Mouse (Mus musculus): Measurements from ENCODE around the gene 5031439G07Rik. TPM values are rescaled to one million over a fixed set of nuclear protein-coding genes. Genes with fewer than 3 reads are reported as not detected.

The 5031439G07Rik gene
- polyA plus RNA-seq, 1 experiment from 2014 or later = 3.6 TPM

- no peak for ATAC-seq
- 47% methylated on average over 7 of the region's 7 CpGs for WGBS (ENCODE audit: insufficient replicate concordance)
Observed at GRCm38 (mm10) chr15:84965575-84966360, 22.6 kb downstream of the 5031439G07Rik start.

GRCm38 (mm10) chr15:84964771-84965170, 23.6 kb downstream of the 5031439G07Rik start:
- 24% methylated on average over 5 of the region's 5 CpGs for WGBS (ENCODE audit: insufficient replicate concordance)
- Histone ChIP-seq H3K36me3 (no peaks in the 10 kb centered on the region), H3K4me2 (no peak overlapping the region), H3K4me3 (no peak overlapping the region), H3K27ac (no peak overlapping the region), H3K27me3 (replicated peaks) (no peaks in the 10 kb centered on the region), H3K4me1 (peaks cover 3% of the 10 kb centered on the region; the same call in 1 of the 2 replicates), H3K9ac (no peak overlapping the region), H3K9me3 (replicated peaks) (no peaks in the 10 kb centered on the region)
- ATAC-seq = no peak

More at GRCm38 (mm10) chr15:84965575-84966360, 22.6 kb downstream of the 5031439G07Rik start:
- Histone ChIP-seq H3K4me1 (peaks cover 1% of the 10 kb centered on the region; the same call in 1 of the 2 replicates), H3K27ac (no peak overlapping the region), H3K27me3 (replicated peaks) (no peaks in the 10 kb centered on the region), H3K36me3 (no peaks in the 10 kb centered on the region), H3K4me2 (no peak overlapping the region), H3K9ac (no peak overlapping the region), H3K4me3 (no peak overlapping the region), H3K9me3 (replicated peaks) (no peaks in the 10 kb centered on the region)

DNA sequence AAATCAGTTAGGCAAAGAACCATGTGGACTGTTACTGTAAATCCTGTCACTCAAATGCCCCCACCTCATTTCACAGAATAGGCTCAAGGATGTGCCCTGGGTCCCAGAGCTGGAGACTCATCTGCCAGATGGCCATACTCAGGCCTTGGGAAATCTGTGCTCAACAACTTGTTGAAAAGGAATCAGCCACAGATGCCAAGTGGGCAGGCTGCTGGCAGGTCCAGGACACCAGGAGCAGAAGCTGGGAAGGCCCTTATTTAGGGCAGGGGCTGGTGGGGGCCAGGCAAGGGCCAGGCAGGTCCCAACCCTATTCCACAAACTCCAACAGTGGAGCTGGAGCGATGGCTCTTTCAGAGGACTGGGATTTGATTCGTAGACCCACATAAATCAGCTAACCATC, 25.8 kb downstream of the 5031439G07Rik start:
- H3K36me3 ChIP-seq = no peaks in the 10 kb centered on the region
- H3K4me1 ChIP-seq = peaks cover 3% of the 10 kb centered on the region; the same call in 1 of the 2 replicates
- H3K9ac ChIP-seq = no peak overlapping the region
- no peak overlapping the region for H3K27ac ChIP-seq
- no peaks in the 10 kb centered on the region for H3K27me3 ChIP-seq (replicated peaks)
- no peak overlapping the region for H3K4me3 ChIP-seq
- 65% methylated on average over 2 of the region's 2 CpGs for WGBS (ENCODE audit: insufficient replicate concordance)
- H3K9me3 ChIP-seq (replicated peaks) = no peaks in the 10 kb centered on the region
- H3K4me2 ChIP-seq = no peak overlapping the region
- no peak for ATAC-seq

GRCm38 (mm10) chr15:84960692-84961091, 27.7 kb downstream of the 5031439G07Rik start:
- WGBS (ENCODE audit: insufficient replicate concordance) = 35% methylated on average over 8 of the region's 8 CpGs
- H3K4me1 ChIP-seq = 0 out of 2 replicates have a peak, but pooled peaks cover 3% of the 10 kb centered on the region
- H3K27ac ChIP-seq = no peak overlapping the region
- no peak overlapping the region for H3K4me2 ChIP-seq
- H3K36me3 ChIP-seq = no peaks in the 10 kb centered on the region
- H3K9ac ChIP-seq = no peak overlapping the region
- no peak overlapping the region for H3K4me3 ChIP-seq
- no peak for ATAC-seq
- no peaks in the 10 kb centered on the region for H3K9me3 ChIP-seq (replicated peaks)
- no peaks in the 10 kb centered on the region for H3K27me3 ChIP-seq (replicated peaks)

DNA sequence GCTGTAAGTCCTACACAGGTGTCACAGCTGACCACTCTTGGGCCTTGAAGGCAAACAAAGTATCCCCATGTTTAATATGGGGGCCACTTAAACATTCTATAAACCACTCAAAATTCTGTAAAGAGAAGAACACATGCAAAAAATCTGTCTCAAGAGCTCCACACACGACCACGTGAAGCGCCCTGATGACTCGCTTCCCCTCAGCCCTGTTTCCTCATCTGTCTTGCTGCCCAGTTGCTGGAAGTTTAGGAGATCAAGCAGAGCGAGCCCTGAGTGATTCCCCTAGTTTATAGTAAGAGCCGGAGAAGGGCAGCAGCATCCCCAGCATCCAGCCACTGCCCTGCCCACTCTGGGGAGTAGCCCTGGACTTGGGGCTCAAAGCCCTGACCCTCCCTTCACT, 28.5 kb downstream of the 5031439G07Rik start:
- H3K9ac ChIP-seq = no peak overlapping the region
- ATAC-seq = no peak
- 61% methylated on average over 6 of the region's 6 CpGs for WGBS (ENCODE audit: insufficient replicate concordance)
- H3K4me1 ChIP-seq = 0 out of 2 replicates have a peak, but pooled peaks cover 3% of the 10 kb centered on the region
- no peaks in the 10 kb centered on the region for H3K9me3 ChIP-seq (replicated peaks)
- no peak overlapping the region for H3K27ac ChIP-seq
- H3K36me3 ChIP-seq = no peaks in the 10 kb centered on the region
- H3K27me3 ChIP-seq (replicated peaks) = no peaks in the 10 kb centered on the region
- no peak overlapping the region for H3K4me2 ChIP-seq
- H3K4me3 ChIP-seq = no peak overlapping the region

GRCm38 (mm10) chr15:84958331-84958730, 30.0 kb downstream of the 5031439G07Rik start:
- 73% methylated on average over 3 of the region's 3 CpGs for WGBS (ENCODE audit: insufficient replicate concordance)
- H3K27me3 ChIP-seq (replicated peaks) = no peaks in the 10 kb centered on the region
- H3K27ac ChIP-seq = no peak overlapping the region
- H3K4me1 ChIP-seq = 0 out of 2 replicates have a peak, but pooled peaks cover 3% of the 10 kb centered on the region
- no peaks in the 10 kb centered on the region for H3K36me3 ChIP-seq
- H3K4me2 ChIP-seq = no peak overlapping the region
- no peaks in the 10 kb centered on the region for H3K9me3 ChIP-seq (replicated peaks)
- no peak for ATAC-seq
- no peak overlapping the region for H3K4me3 ChIP-seq
- no peak overlapping the region for H3K9ac ChIP-seq

DNA sequence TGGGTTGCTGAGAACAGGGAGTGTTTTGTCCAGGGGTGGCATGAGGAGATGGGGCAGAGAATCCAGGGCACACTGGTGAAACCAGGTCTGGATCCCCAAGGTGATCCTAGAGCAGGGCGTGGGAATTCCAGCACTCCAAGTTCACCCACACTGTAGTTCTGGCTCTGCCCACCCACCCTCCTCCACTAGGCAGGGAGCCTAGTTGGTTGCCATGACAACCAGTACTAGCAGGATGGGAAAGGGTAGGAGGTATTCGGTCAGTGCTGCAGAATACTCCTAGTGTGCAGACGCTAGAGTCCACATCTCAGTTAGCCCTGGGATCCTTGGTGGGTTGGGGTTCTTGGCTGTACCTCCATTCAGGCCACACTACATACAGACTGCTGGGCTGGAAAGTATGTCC, 30.5 kb downstream of the 5031439G07Rik start:
- no peak for ATAC-seq
- Histone ChIP-seq H3K4me2 (no peak overlapping the region), H3K9me3 (replicated peaks) (no peaks in the 10 kb centered on the region), H3K4me1 (0 out of 2 replicates have a peak, but pooled peaks cover 3% of the 10 kb centered on the region), H3K4me3 (no peak overlapping the region), H3K9ac (no peak overlapping the region), H3K27ac (no peak overlapping the region), H3K27me3 (replicated peaks) (no peaks in the 10 kb centered on the region), H3K36me3 (peaks cover 4% of the 10 kb centered on the region; the same call in 1 of the 2 replicates)
- WGBS (ENCODE audit: insufficient replicate concordance) = 53% methylated on average over 3 of the region's 3 CpGs

DNA sequence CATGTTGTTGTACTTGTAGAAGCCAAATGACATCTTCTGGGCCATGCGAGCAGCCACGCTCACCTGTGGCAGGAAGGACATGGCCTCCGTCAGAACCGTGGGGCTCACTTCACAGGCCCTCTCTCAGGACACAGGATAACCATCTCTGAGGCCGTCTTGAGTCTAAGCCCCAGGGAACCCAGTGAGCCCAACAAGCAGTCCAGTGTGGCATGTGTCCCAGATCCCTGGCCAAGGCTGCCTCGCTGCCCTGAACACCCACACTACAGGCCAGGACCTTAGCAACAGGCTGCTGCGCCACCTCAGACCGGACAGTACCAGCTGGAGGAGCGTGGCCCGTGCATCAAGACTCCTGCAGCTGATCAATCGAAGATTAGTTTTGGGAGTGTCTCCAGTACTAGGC, 35.1 kb downstream of the 5031439G07Rik start:
- WGBS (ENCODE audit: insufficient replicate concordance) = 82% methylated on average over 11 of the region's 11 CpGs
- Histone ChIP-seq H3K4me2 (no peak overlapping the region), H3K9me3 (replicated peaks) (no peaks in the 10 kb centered on the region), H3K4me1 (no peaks in the 10 kb centered on the region), H3K4me3 (no peak overlapping the region), H3K9ac (no peak overlapping the region), H3K27ac (no peak overlapping the region), H3K36me3 (peaks cover 23% of the 10 kb centered on the region; the same call in 1 of the 2 replicates), H3K27me3 (replicated peaks) (no peaks in the 10 kb centered on the region)
- ATAC-seq = no peak

GRCm38 (mm10) chr15:84950053-84950452, 38.3 kb downstream of the 5031439G07Rik start:
- 77% methylated on average over 4 of the region's 4 CpGs for WGBS (ENCODE audit: insufficient replicate concordance)
- no peak overlapping the region for H3K9ac ChIP-seq
- no peak overlapping the region for H3K4me3 ChIP-seq
- H3K4me1 ChIP-seq = no peaks in the 10 kb centered on the region
- H3K27ac ChIP-seq = no peak overlapping the region
- H3K27me3 ChIP-seq (replicated peaks) = no peaks in the 10 kb centered on the region
- H3K36me3 ChIP-seq = peaks cover 23% of the 10 kb centered on the region; the same call in 1 of the 2 replicates
- no peak for ATAC-seq
- no peaks in the 10 kb centered on the region for H3K9me3 ChIP-seq (replicated peaks)
- no peak overlapping the region for H3K4me2 ChIP-seq

- H3K36me3 ChIP-seq = peaks cover 23% of the 10 kb centered on the region; the same call in 1 of the 2 replicates
Observed at GRCm38 (mm10) chr15:84948990-84949389, 39.4 kb downstream of the 5031439G07Rik start.

GRCm38 (mm10) chr15:84944319-84944718, 44.0 kb downstream of the 5031439G07Rik start:
- Histone ChIP-seq H3K36me3 (peaks cover 53% of the 10 kb centered on the region), H3K4me2 (no peak overlapping the region), H3K4me1 (no peaks in the 10 kb centered on the region), H3K9me3 (replicated peaks) (no peaks in the 10 kb centered on the region), H3K4me3 (no peak overlapping the region), H3K27ac (no peak overlapping the region), H3K27me3 (replicated peaks) (no peaks in the 10 kb centered on the region), H3K9ac (no peak overlapping the region)
- WGBS (ENCODE audit: insufficient replicate concordance) = 84% methylated on average over 5 of the region's 5 CpGs
- ATAC-seq = no peak

More at GRCm38 (mm10) chr15:84948990-84949389, 39.4 kb downstream of the 5031439G07Rik start:
- ATAC-seq = no peak
- H3K4me1 ChIP-seq = no peaks in the 10 kb centered on the region
- H3K9me3 ChIP-seq (replicated peaks) = no peaks in the 10 kb centered on the region
- H3K27ac ChIP-seq = no peak overlapping the region
- H3K4me2 ChIP-seq = no peak overlapping the region
- no peaks in the 10 kb centered on the region for H3K27me3 ChIP-seq (replicated peaks)
- no peak overlapping the region for H3K9ac ChIP-seq
- no peak overlapping the region for H3K4me3 ChIP-seq
- 84% methylated on average over 14 of the region's 14 CpGs for WGBS (ENCODE audit: insufficient replicate concordance)

DNA sequence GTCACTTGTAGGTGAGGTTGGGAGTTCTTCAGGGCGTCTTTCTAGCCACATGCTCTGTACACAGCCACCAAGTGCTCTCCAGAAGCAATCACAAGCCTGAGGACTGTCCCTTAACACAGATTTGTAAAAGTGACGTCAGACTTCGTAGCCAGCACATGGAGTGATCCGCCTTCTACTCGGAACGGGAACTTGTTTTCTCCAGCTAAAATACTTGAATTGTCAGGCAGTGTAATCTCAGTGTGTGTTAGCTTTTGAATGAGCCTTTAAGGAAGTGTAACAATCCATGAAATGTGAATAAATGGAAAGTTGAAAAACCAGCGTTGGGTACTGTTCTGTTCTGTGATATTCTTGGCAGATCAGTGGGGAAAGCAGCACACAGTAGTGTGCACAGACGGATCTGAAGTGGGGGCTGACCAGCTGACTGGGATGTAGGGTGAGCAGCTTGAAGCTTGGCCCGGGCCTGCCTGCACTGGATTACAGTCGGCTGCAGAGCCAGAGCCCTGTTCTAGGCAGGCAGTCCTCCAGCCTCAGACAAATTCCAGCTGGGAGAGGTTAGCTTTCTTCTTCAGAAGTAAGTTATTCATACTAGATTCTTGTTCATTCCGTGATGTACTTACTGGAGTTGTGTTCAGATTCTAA, 45.6 kb downstream of the 5031439G07Rik start:
- WGBS (ENCODE audit: insufficient replicate concordance) = 82% methylated on average over 11 of the region's 11 CpGs
- no peak overlapping the region for H3K27ac ChIP-seq
- no peaks in the 10 kb centered on the region for H3K9me3 ChIP-seq (replicated peaks)
- no peak overlapping the region for H3K9ac ChIP-seq
- no peaks in the 10 kb centered on the region for H3K4me1 ChIP-seq
- no peak overlapping the region for H3K4me3 ChIP-seq
- H3K36me3 ChIP-seq = peaks cover 58% of the 10 kb centered on the region
- no peak for ATAC-seq
- H3K27me3 ChIP-seq (replicated peaks) = no peaks in the 10 kb centered on the region
- H3K4me2 ChIP-seq = no peak overlapping the region

Data from liver, embryonic 12.5 days (tissue).